Mouse (Mus musculus): ENCODE measurements around the gene Taar5. TPM values are rescaled to one million over a fixed set of nuclear protein-coding genes. Genes with fewer than 3 reads are reported as not detected.

The Taar5 gene
- total RNA-seq, 2 experiments from 2014 or later, result not detected

Other genes starting within 250 kb of the Taar5 start
- gene Rps12, start 183.4 kb upstream of the Taar5 start, total RNA-seq (2021), result 100 to 1,000 TPM; 357 to 393 TPM
- gene Slc18b1, start 173.7 kb upstream of the Taar5 start, total RNA-seq (2021), result 10 to 100 TPM; 12.0 to 16.7 TPM
- gene Vnn3, start 119.2 kb upstream of the Taar5 start, total RNA-seq (2021), result under 1 TPM in 1 of 2 experiments, not detected in 1; 0.19 TPM
- 1 to 10 TPM; 3.0 to 3.8 TPM for gene Vnn1, start 76.0 kb upstream of the Taar5 start, total RNA-seq (2021)
- gene Taar1, start 50.4 kb upstream of the Taar5 start, total RNA-seq (2021), result not detected
- gene Taar2, start 32.1 kb upstream of the Taar5 start, total RNA-seq (2021), result not detected
- not detected for gene Taar3, start 21.1 kb upstream of the Taar5 start, total RNA-seq (2021)
- not detected for gene Taar4, start 10.2 kb upstream of the Taar5 start, total RNA-seq (2021)
- gene Taar6, start 14.9 kb downstream of the Taar5 start, total RNA-seq (2021), result not detected
- gene Taar7a, start 22.8 kb downstream of the Taar5 start, total RNA-seq (2021), result not detected
- not detected for gene Taar7b, start 29.2 kb downstream of the Taar5 start, total RNA-seq (2021)
- not detected for gene Taar7d, start 56.5 kb downstream of the Taar5 start, total RNA-seq (2021)
- gene Taar7e, start 66.9 kb downstream of the Taar5 start, total RNA-seq (2021), result not detected
- not detected for gene Taar7f, start 78.8 kb downstream of the Taar5 start, total RNA-seq (2021)
- gene Taar8a, start 105.8 kb downstream of the Taar5 start, total RNA-seq (2021), result not detected
- not detected for gene Taar8b, start 121.6 kb downstream of the Taar5 start, total RNA-seq (2021)
- not detected for gene Taar8c, start 131.2 kb downstream of the Taar5 start, total RNA-seq (2021)
- gene Taar9, start 138.8 kb downstream of the Taar5 start, total RNA-seq (2021), result not detected
- 10 to 100 TPM; 46.1 to 54.3 TPM for gene Stx7, start 178.6 kb downstream of the Taar5 start, total RNA-seq (2021)